Mouse (Mus musculus) embryonic facial prominence, embryonic 11.5 days (tissue): Measurements from ENCODE around the gene Cd300lb. TPM values are rescaled to one million over a fixed set of nuclear protein-coding genes. Genes with fewer than 3 reads are reported as not detected.
A peak's percentile ranks its signal among the peaks of the same experiment; 100 is the strongest.

Experiments
- ATAC-seq: fragments of 200-750 bp; cut with Nextera tagmentation; replicated peaks from 2 replicates; pipeline ENCODE4 v1.8.0; 2017; ENCODE audit warnings: low read depth; ENCODE audit not compliant: insufficient number of reproducible peaks, low FRiP score, low TSS enrichment
- DNase-seq: peaks from one replicate; pipeline ENCODE4 v3.0.0-alpha.2; 2015; ENCODE audit warnings: low spot score
- H3K27ac ChIP-seq: fragments of 300-500 bp; sonication (generic); replicated peaks from 2 replicates; pipeline ENCODE4 v1.5.1; 2014; ENCODE audit warnings: mild to moderate bottlenecking, low read depth, low read length, control low read depth
- H3K27me3 ChIP-seq: fragments of 300-500 bp; sonication (generic); 2 replicates; pipeline ENCODE4 v1.6.1; 2014; ENCODE audit warnings: mild to moderate bottlenecking, low read length, moderate library complexity, mixed read lengths; ENCODE audit not compliant: control insufficient read depth, insufficient read depth
- H3K36me3 ChIP-seq: fragments of 300-500 bp; sonication (generic); replicated peaks from 2 replicates; pipeline ENCODE4 v1.6.1; 2014; ENCODE audit warnings: low read depth, mild to moderate bottlenecking, low read length, moderate library complexity, mixed read lengths; ENCODE audit not compliant: control insufficient read depth, insufficient read depth
- H3K4me1 ChIP-seq: fragments of 300-500 bp; sonication (generic); 2 replicates; pipeline ENCODE4 v1.6.1; 2014; ENCODE audit warnings: low read length, mixed read lengths; ENCODE audit not compliant: control insufficient read depth, insufficient read depth
- H3K4me2 ChIP-seq: fragments of 300-500 bp; sonication (generic); 2 replicates; pipeline ENCODE4 v1.6.1; 2014; ENCODE audit warnings: low read depth, mild to moderate bottlenecking, control low read depth, low read length, moderate library complexity
- H3K4me3 ChIP-seq: fragments of 300-500 bp; sonication (generic); 2 replicates; pipeline ENCODE4 v1.5.1; 2014; ENCODE audit warnings: low read depth, low read length, control low read depth
- H3K9ac ChIP-seq: fragments of 300-500 bp; sonication (generic); replicated peaks from 2 replicates; pipeline ENCODE4 v1.6.1; 2014; ENCODE audit warnings: mild to moderate bottlenecking, control low read depth, low read length
- H3K9me3 ChIP-seq: fragments of 300-500 bp; sonication (generic); replicated peaks from 2 replicates; pipeline ENCODE4 v1.6.1; 2016; ENCODE audit warnings: mild to moderate bottlenecking, low read length, inconsistent platforms, mixed read lengths; ENCODE audit not compliant: control insufficient read depth
- WGBS: fragments of 180-500 bp; shearing (Covaris S2); extraction: QIAGEN DNeasy Blood & Tissue Kit; methylation state at CpG from one replicate; pipeline ENCODE4 v1.1.7; 2014; 5-methylcytosine and 5-hydroxymethylcytosine counted together
- polyA plus RNA-seq: library from polyadenylated mRNA; unstranded; fragments of >200 nt; fragmentation: Nextera tagmentation; extraction: Ambion mirVana; gene quantifications from 2 replicates; pipeline ENCODE4 v1.2.1, GENCODE M21; 2014

Cd300lb gene
- polyA plus RNA-seq, 1 experiment from 2014 or later = not detected

DNA sequence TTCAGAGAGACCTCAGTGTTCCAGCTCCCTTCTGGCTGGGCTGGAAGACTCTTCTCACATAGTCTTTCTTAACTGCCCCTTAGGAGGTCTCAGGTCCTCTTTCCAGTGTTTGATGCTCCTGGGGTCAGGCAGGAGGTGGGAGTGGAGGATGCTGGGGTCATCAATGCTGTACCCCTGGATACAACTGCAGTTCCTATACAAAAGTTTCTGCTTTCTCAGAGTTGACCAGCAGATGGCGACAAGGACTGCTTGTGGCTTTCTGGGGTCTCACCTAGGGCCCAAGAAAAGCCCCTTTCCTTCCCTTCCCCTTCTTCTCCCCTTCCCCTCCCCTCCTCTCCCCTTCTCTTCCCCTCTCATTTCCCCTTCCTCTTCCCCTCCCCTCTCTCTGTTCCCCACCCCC, 53.6 kb downstream of the Cd300lb start:
- H3K27ac ChIP-seq = no peak overlapping the region
- no peaks in the 10 kb centered on the region for H3K9me3 ChIP-seq
- H3K4me2 ChIP-seq = no peak overlapping the region
- H3K36me3 ChIP-seq = no peaks in the 10 kb centered on the region
- no peak overlapping the region for H3K4me3 ChIP-seq
- ATAC-seq = no peak
- H3K9ac ChIP-seq = no peak overlapping the region
- DNase-seq = peak; percentile 83
- H3K27me3 ChIP-seq = no peaks in the 10 kb centered on the region
- 0% methylated on average over 1 of the region's 1 CpGs for WGBS
- no peaks in the 10 kb centered on the region; the same call in 1 of the 2 replicates for H3K4me1 ChIP-seq

DNA sequence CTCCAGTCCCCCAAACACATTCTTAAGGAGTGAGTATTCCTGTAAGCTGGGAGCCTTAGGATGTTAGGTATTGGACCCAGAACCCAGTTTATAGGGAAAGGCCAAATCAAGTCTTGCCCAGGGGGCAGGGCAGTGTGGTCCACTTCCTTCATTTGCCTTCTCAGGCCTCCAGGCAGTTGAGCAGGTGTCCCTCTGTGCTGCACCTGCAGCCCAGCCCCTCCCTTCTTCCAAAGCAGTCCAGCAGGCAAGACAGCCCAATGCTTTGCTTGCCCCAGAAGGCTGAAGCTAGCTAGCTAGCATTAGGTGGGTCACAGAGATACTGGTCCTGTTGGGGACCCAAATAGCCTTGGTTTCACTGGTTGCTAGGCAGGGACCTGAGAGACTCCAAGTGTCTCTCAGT, 54.0 kb downstream of the Cd300lb start:
- H3K4me3 ChIP-seq = no peak overlapping the region
- DNase-seq = no peak
- H3K27me3 ChIP-seq = no peaks in the 10 kb centered on the region
- no peak overlapping the region for H3K9ac ChIP-seq
- H3K36me3 ChIP-seq = no peaks in the 10 kb centered on the region
- no peak for ATAC-seq
- peaks cover 3% of the 10 kb centered on the region; the same call in 1 of the 2 replicates for H3K4me1 ChIP-seq
- no peaks in the 10 kb centered on the region for H3K9me3 ChIP-seq
- H3K27ac ChIP-seq = no peak overlapping the region
- no peak overlapping the region for H3K4me2 ChIP-seq

DNA sequence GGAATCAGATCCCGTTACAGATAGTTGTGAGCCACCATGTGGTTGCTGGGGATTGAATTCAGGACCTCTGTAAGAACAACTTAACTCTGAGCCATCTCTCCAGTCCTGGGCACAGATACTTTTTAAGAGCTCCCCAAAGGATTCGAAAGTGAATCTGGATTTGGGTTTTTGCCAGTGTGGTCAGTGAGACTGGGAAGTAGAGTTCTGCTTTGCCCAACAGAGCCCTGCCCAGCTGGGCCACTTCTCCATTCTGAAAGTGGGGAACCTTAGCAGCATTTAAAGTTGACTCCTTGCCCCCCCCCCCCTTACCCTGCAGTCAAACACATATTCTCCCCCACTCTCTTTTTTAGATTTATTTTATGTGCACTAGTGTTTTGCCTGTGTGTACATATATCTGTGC, 54.5 kb downstream of the Cd300lb start:
- H3K9me3 ChIP-seq = no peaks in the 10 kb centered on the region
- no peaks in the 10 kb centered on the region for H3K36me3 ChIP-seq
- 74% methylated on average over 2 of the region's 2 CpGs for WGBS
- no peak overlapping the region for H3K4me2 ChIP-seq
- H3K9ac ChIP-seq = no peak overlapping the region
- H3K27ac ChIP-seq = no peak overlapping the region
- no peak for ATAC-seq
- peaks cover 3% of the 10 kb centered on the region; the same call in 1 of the 2 replicates for H3K4me1 ChIP-seq
- DNase-seq = no peak
- no peaks in the 10 kb centered on the region for H3K27me3 ChIP-seq
- no peak overlapping the region for H3K4me3 ChIP-seq

DNA sequence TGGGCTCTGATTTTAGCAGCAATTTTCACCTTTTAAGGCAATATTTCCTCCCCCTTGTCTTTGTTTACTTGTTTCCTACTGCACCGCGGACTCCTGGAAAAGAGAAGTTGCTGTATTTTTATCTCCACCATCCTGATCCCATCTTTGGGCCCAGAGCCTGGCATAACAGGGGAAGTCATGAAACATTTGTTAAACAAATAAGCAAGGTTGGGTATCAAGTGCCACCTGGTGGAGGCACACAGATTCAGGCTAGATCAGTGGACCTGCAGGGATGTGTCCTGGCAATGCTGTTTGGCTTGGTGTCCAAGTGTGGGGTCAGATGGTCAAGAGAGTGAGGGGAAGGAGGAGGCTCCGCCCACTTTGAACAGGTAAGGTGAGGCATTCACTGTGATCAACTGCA, 57.0 kb downstream of the Cd300lb start:
- no peaks in the 10 kb centered on the region for H3K27me3 ChIP-seq
- no peak overlapping the region for H3K4me2 ChIP-seq
- ATAC-seq = no peak
- DNase-seq = peak; percentile 64
- WGBS = 50% methylated on average over 3 of the region's 3 CpGs
- no peaks in the 10 kb centered on the region for H3K9me3 ChIP-seq
- no peak overlapping the region for H3K9ac ChIP-seq
- no peaks in the 10 kb centered on the region for H3K36me3 ChIP-seq
- H3K4me3 ChIP-seq = no peak overlapping the region
- no peak overlapping the region for H3K27ac ChIP-seq
- peaks cover 11% of the 10 kb centered on the region for H3K4me1 ChIP-seq

DNA sequence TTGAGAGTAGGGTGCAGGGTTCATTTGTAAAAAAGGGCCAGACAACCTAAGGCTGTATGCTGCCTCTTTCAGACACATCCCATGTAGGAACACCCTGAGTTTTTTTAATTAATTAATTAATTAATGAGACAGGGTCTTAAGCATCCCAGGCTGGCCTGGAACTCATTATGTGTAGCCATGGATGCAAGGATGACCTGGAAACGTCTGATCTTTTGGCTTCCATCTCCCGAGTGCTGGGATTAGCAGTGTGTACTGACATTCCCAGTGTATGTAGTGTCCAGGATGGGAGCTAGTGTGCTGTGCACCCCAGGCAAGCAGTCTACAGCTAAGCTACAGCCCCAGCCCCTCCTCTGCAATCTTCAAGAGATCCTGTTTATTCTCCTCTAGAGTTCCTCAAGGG, 57.6 kb downstream of the Cd300lb start:
- Histone ChIP-seq H3K9me3 (no peaks in the 10 kb centered on the region), H3K4me1 (peaks cover 11% of the 10 kb centered on the region), H3K27me3 (no peaks in the 10 kb centered on the region), H3K9ac (no peak overlapping the region), H3K4me2 (no peak overlapping the region), H3K36me3 (no peaks in the 10 kb centered on the region), H3K4me3 (no peak overlapping the region), H3K27ac (no peak overlapping the region)
- WGBS = 8% methylated on average over 2 of the region's 2 CpGs
- ATAC-seq = no peak
- DNase-seq = no peak

DNA sequence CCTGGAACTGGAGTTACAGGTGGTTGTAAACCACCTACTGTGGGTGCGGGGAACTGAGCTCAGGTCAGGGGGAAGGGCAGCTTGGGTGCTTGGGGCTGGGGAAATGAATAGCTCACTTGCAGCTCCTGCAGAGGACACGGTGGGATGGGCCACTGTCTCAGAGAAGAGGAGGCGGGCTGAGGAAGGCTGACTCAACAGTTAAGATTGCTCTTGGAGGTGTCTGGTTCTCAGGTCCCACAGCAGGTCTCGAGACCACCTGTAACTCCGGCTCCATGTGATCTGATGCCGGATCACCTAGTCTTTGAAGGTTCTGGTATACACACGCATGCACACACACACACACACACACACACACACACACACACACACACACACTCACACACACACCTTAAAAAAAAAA, 58.0 kb downstream of the Cd300lb start:
- H3K9ac ChIP-seq = no peak overlapping the region
- no peak for ATAC-seq
- H3K4me1 ChIP-seq = peaks cover 11% of the 10 kb centered on the region
- no peak overlapping the region for H3K4me3 ChIP-seq
- H3K4me2 ChIP-seq = no peak overlapping the region
- 0 out of 2 replicates have a peak, but pooled peaks cover under 1% of the 10 kb centered on the region for H3K36me3 ChIP-seq
- no peak for DNase-seq
- no peak overlapping the region for H3K27ac ChIP-seq
- no peaks in the 10 kb centered on the region for H3K9me3 ChIP-seq
- WGBS = 31% methylated on average over 7 of the region's 7 CpGs
- H3K27me3 ChIP-seq = no peaks in the 10 kb centered on the region

DNA sequence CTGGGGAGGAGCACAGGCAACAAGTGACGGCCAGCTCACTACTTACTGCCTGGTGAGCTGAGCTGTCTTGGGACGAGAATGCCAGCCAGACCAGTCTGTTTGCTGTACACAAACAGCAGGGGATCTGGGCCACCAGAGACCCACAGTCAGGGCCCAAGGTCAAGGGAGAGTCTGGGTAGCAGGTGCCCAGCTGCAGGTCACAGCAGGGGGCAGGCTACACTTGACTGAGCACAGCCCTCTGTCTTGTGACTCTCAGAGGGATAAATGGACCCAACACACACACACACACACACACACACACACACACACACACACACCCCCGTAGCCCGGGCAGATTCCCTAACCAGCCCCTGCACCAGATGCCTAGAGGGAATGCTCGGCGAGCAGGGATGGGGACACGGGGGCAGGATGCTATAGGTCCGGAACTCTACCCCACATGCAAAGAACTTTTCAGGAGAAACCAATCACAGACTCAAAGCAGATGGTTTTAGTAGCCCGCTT, 58.8 kb downstream of the Cd300lb start:
- Histone ChIP-seq H3K4me2 (no peak overlapping the region), H3K27me3 (no peaks in the 10 kb centered on the region), H3K9me3 (no peaks in the 10 kb centered on the region), H3K27ac (no peak overlapping the region), H3K4me3 (no peak overlapping the region), H3K36me3 (peaks cover 4% of the 10 kb centered on the region; the same call in 1 of the 2 replicates), H3K9ac (no peak overlapping the region; the same call in 1 of the 2 replicates), H3K4me1 (peaks cover 11% of the 10 kb centered on the region)
- DNase-seq (peak; percentile 59), ATAC-seq (peak; percentile 44; the same call in 1 of the 2 replicates)
- WGBS = 11% methylated on average over 9 of the region's 9 CpGs

DNA sequence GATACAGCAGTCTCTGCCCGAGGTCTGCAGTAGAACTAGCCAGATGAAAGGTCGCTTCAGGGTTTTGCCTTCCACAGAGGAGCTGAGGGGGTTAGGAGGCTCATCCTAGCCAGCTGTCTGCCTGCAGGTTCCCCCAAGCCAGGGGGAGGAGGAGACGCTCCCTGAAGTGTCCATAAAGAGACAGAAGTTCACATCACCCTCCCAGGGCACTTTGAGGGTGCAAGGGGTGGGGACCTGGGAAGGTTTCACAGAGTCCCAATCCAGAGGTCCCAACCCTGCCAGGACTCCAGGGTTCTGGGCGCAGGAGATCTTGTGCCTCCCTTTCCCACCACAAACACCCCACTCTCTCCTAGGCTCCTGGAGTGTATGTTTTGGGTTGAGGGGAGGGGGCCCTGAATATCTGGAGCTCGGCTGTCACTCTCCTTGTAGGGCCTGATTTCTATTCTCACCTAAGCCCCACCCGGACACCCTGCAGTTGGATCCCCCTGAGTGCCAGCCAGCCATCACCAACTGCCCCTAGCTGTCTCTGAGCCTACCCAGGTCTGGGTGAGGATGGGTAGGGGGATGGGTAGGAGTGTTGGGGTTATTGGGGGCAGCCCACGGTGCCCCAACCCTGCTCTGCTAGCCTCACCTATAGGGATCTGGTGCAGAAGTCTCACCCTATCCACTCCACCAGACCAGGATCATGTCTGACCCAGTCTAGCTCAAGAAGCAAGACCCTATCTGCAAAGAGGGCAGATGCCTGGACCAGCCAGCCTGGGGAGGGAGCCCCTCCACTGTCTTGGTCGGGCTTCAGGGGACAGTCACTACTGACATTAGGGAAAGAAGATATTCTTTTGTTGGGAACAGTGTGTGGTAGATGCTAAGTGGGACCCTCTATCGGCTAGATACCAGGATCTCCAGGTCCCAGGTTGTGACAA, 59.7 kb downstream of the Cd300lb start:
- no peaks in the 10 kb centered on the region for H3K9me3 ChIP-seq
- no peak overlapping the region for H3K4me2 ChIP-seq
- no peak overlapping the region for H3K4me3 ChIP-seq
- H3K27ac ChIP-seq = no peak overlapping the region
- peaks cover 4% of the 10 kb centered on the region; the same call in 1 of the 2 replicates for H3K36me3 ChIP-seq
- DNase-seq (no peak), ATAC-seq (0 out of 2 replicates have a peak, but pooled peaks have one; percentile 46)
- no peak overlapping the region for H3K9ac ChIP-seq
- H3K4me1 ChIP-seq = peaks cover 11% of the 10 kb centered on the region
- H3K27me3 ChIP-seq = no peaks in the 10 kb centered on the region
- 49% methylated on average over 9 of the region's 9 CpGs for WGBS
